Mouse (Mus musculus) heart, postnatal 0 days (tissue): ENCODE measurements around the gene Zmiz2.

Experiments
- CTCF ChIP-seq: IDR thresholded peaks from 2 replicates; pipeline ENCODE4 v1.5.1; 2016; ENCODE audit warnings: antibody characterized with exemption, control low read depth, low read depth
- EP300 ChIP-seq: IDR thresholded peaks from 2 replicates; pipeline ENCODE4 v1.6.1; 2016; ENCODE audit warnings: antibody characterized with exemption, low read depth

DNA sequence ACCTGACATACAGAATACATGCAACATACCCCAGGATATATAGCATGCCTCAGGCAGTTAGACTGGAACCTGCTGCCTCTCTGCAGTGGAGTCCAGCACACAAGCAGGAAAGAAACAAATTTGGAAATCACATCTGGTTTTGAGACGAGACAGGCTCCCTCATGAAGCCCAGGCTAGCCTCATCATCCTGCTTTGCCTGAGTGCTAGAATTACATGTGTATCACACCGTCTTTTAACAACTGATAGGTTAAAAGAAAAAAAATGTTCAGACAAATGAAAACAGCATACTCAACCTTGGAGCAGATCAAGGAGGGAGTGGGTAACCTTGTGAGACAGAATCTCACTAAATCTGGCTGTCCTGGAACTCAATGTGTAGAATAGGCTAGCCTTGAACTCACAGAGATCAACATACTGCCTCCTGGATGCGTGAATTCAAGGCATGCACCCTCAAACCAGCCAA is 18.3 kb downstream of the Zmiz2 start:
- TF ChIP-seq CTCF (no peak), EP300 (no peak)
